Mouse (Mus musculus): ENCODE measurements around the gene Drd5.

Drd5 gene

DNA sequence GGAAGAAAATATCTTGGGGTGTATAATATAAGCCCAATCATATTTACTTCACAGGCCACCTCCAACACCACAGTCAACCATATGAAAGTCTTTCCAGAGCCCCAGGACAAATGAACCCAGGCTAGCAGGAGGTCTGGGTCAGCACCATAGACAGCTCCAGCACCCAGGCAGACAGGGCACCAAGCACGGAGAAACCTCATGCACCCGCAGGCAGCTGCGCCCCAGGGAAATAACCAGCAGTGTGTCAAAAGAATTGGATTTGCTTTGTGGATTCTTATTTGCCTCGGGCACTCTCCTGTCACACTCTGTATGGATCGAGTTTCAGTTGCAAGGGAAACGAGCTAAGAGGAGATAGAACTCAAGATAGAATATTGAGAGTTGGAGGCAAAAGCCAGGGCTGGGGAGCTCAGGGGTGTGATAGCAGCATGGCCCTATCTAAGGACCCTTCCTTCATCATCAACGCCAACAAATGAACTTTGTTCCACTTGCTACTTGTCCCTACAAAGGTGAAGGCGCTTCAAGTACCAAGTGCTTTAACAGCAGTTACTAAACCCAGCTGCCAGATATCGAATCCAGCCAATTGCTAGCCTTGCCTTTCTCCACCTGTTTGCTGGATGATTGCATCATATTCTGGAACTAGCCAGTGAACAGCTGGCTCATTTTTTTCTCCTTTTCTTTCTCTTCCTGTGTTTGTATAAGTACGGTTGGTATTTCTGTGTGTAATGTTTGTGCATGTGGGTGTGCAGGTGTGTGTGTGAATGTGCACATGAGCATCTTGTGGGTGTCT is 27.7 kb downstream of the Drd5 start:
- DNase-seq (ENCODE audit: extremely low read depth, insufficient read length, low spot score) = no peak

DNA sequence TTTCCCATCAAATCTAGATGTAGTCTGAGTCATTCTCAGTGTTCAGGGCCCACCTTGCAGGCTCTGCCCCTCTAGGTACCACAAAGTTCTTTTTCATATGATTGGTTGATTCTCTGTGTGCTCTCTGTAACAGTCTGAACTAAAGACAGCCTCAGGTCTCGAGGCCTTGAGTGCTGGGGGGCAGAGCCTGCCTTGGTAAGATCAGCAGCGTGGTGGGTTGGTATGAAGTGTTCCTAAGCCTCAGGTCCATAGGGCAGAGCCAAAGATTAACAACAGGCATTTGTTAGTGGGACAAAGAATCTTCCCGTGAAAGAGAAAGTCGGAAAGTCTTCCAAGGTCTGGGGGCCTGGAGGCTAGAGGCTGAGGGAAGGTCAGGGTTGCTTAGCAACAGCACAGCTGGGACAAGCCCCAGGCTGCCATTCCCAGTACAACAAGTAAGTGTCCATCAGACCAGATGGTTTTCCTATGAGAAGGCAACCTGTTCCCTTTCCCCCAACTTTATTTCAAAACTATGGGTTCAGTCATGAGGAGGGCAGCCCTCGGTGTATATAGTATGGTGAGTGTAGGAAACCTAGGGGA is 31.3 kb downstream of the Drd5 start:
- DNase-seq (ENCODE audit: extremely low read depth, insufficient read length, low spot score) = no peak

DNA sequence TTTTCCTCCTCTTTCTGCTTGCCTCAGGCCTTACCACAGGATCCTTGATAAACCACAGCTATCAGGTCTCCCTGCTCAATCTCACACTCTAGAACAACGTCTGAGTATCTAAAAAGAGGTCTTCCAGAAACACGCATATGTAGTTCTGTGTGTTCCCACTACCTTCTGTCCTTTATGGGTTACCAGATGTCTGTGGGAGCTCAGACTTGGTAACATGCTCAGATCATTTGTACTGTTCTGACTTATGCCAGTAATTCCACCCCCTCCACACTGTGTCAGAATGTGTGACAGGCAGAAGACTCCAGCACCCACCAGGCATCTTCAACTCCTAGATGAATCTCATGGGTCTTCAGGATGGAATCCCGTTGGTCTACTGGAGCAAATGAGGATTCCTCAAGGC is 37.8 kb downstream of the Drd5 start:
- DNase-seq (ENCODE audit: extremely low read depth, insufficient read length, low spot score) = no peak

DNA sequence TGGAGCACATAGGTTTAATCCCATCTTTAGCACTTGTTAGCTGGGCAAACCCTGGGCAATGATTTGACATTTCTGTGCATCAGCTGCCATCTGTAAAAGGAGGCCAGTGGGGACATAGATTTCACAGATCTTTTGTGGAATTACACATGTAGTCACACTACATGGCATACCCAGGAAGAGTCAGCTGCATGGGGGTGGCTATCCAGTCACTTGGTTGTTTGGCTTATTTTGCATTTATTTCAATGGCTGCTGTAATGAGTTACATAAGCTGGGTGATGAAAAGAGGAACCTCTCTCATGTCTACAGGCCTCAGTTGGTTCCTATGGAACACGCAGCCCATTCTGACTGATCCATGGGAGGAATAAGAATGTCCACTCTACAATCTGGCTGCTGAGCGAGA is 40.5 kb downstream of the Drd5 start:
- no peak for DNase-seq (ENCODE audit: extremely low read depth, insufficient read length, low spot score)

DNA sequence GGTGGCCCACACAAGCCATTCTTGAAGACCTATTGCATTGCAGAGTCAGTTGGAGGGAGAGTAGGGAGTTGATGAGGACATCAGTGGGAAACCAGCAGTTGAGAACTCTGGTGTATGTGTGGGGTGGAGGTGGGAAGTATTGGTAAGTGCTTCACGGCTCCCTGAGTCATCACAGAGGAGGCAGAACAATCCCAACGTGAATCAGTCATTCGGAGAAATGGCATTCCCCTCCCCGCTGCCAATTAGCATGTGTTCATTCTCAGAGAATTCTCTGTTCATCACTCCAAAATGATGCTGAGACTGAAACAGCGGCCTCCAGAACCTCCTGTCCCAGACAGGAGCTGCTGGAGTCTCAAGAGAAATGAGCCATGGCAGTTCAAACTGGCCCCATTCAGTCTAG is 45.2 kb downstream of the Drd5 start:
- no peak for DNase-seq (ENCODE audit: extremely low read depth, insufficient read length, low spot score)

DNA sequence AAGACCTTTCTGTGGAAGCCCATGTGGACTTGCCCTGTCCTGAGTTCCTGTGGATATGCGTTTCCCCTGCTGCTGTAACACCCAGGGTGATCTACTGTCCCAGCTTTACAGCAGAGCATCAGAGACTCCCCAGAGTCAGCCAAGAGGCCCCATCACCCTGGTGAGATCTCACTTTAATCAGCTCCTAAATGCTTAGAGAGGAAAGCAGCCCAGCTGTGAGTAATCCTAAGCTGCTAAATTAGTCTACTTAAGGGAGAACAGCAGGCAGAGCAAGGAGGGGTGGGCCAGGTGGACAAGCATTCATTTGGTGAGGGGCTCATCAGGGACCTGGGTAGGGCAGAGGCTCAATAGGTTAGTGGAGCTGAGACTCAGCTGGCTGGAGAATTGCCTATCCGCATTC is 46.4 kb downstream of the Drd5 start:
- no peak for DNase-seq (ENCODE audit: extremely low read depth, insufficient read length, low spot score)

DNA sequence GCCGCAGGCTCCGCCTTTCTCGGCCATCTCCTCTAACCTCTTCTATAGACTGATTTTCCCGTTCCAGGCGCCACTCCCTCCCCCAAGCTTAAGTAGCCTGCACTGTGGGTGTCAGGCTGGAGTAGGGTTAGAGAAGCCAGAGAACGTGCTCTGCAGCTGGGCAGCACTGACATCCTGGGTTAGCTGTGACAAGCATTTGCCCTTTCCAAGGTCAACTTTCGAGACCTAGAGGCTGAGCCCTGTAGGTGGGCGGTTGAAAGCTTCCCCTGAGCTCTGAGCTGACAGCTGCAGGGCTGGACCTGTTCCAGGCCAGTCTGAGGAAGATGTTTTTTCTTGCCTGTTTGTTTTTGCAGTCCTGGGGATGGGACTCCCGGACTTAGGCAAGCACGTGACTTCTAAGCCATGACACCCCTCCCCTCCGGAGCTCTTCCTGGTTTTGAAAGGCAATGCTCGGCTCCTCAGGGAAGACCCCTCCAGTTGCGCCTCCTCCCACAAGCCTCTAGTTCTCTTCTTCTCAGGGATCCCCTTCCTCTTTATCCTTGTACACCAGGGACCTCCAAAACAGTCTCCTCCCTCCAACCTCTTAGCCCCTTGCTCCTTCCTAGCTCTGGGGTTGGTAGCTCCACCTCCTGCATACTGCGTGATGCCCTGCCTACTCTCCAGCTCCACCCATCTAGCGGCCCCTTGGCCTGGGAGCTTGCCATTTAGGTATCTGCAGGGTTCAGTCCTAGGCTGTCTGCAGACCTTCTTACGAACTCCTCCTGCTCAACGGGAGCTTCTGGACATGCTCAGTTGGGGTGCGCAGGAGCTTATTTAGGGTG is 47.7 kb downstream of the Drd5 start:
- DNase-seq (ENCODE audit: extremely low read depth, insufficient read length, low spot score) = no peak

DNA sequence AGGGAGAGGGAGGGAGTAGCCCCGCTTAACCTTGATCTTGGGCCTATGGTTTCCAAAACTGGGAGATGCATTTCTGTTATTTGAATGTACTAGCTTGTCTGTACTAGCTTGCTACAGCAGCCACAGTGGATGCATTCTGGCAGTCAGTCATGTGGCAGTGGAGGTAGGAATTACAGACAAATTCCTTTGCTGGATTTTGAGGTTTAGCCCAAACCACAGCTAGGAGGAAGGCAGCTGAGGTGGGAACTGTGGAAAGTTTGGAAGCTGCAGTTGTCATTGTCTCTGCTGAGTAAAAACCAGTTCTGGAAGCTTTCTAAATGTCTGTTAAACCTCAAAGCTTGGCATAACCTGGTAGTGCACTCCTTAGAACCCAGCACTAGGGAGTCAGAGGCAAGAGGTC is 52.1 kb downstream of the Drd5 start:
- DNase-seq (ENCODE audit: extremely low read depth, insufficient read length, low spot score) = peak; percentile 59

Measured in 3134 (cell line).